ENCODE assay signal across 9 mouse cellular contexts in genomic region chr4:105941785-105942184, GRCm38 (mm10).
DNase-seq lines count a peak whose midpoint lies in the region; ATAC-seq and TF ChIP-seq lines count a peak whose summit lies in the region.
"Had no signal": no experiment of that assay in that cellular context is flagged by ENCODE, and none has a peak within 500 bp of the region (broad histone marks: within the 10 kb centered on the region; RNA-seq: fewer than 3 reads in every experiment).

No protein-coding gene starts in this region.

- H3K27ac ChIP-seq in bone marrow, adult 2 months (ENCODE audit: control insufficient read depth, insufficient read depth, low read depth, low read length, poor library complexity): no peak overlapping the region
- H3K27ac ChIP-seq in embryonic facial prominence, embryonic 15.5 days (replicated peaks): peak overlapping the region; percentile 18; the same call in 1 of the 2 replicates

- peak; percentile 56; the same call in 1 of the 2 replicates for TF ChIP-seq CTCF in bone marrow, adult 2 months (IDR thresholded peaks at IDR 0.05; ENCODE audit: control insufficient read depth, insufficient read depth, low read length)

- no peaks in the 10 kb centered on the region for H3K4me1 ChIP-seq in bone marrow, adult 2 months (ENCODE audit: control insufficient read depth, insufficient read depth, low read length)
- H3K4me1 ChIP-seq in embryonic facial prominence, embryonic 15.5 days: peaks cover 26% of the 10 kb centered on the region

- WGBS in bone marrow, adult 2 months: 42% methylated on average over 7 of the region's 7 CpGs
- WGBS in embryonic facial prominence, embryonic 15.5 days: 28% methylated on average over 7 of the region's 7 CpGs

- H3K4me2 ChIP-seq in embryonic facial prominence, embryonic 15.5 days (replicated peaks): no peak overlapping the region
- H3K4me2 ChIP-seq: limb, embryonic 12.5 days had no signal

- no peak overlapping the region for H3K4me3 ChIP-seq in bone marrow, adult 2 months (replicated peaks; ENCODE audit: control insufficient read depth, low read depth, low read length)
- no peak overlapping the region for H3K4me3 ChIP-seq in embryonic facial prominence, embryonic 15.5 days (replicated peaks)
- H3K4me3 ChIP-seq: limb, embryonic 12.5 days had no signal

- no peaks in the 10 kb centered on the region for H3K36me3 ChIP-seq in embryonic facial prominence, embryonic 15.5 days
- H3K36me3 ChIP-seq: limb, embryonic 12.5 days had no signal

- H3K27me3 ChIP-seq in embryonic facial prominence, embryonic 15.5 days: no peaks in the 10 kb centered on the region
- H3K27me3 ChIP-seq: limb, embryonic 12.5 days had no signal

- DNase-seq in gastrocnemius, adult 18-20 months (ENCODE audit: low spot score): peak; percentile 70
- no peak for DNase-seq in gastrocnemius, adult 8-10 months (ENCODE audit: low spot score in 2 of 2)
- peak; percentile 43 for DNase-seq in 416B (ENCODE audit: low read depth)
- DNase-seq in layer of hippocampus, postnatal 10 days (ENCODE audit: low spot score in 2 of 2): peak; percentile 81 to 84
- peak; percentile 78 for DNase-seq in mesoderm, embryonic 11.5 days (ENCODE audit: low read depth, low spot score)

- ATAC-seq in embryonic facial prominence, embryonic 15.5 days (ENCODE audit: insufficient number of reproducible peaks, low FRiP score, low TSS enrichment, low read depth): no peak
- ATAC-seq in activated CD4-positive, CD25-positive, alpha-beta regulatory T cell, adult 4 months: no peak

- no peak for TF ChIP-seq POLR2A in bone marrow, adult 2 months (IDR thresholded peaks at IDR 0.05; ENCODE audit: borderline replicate concordance, control insufficient read depth, low read depth, low read length)

- no peaks in the 10 kb centered on the region for H3K9me3 ChIP-seq in embryonic facial prominence, embryonic 15.5 days (replicated peaks)
- H3K9me3 ChIP-seq: limb, embryonic 12.5 days had no signal

- no peak overlapping the region for H3K9ac ChIP-seq in embryonic facial prominence, embryonic 15.5 days
- H3K9ac ChIP-seq: limb, embryonic 12.5 days had no signal

Comparison
In these comparisons a context has a peak if more than half of its experiments do, and no peak if none do; other contexts are left out.
1. DNase-seq: peak in gastrocnemius, adult 18-20 months (single experiment), 416B (single experiment), layer of hippocampus, postnatal 10 days (2 of 2) and mesoderm, embryonic 11.5 days (single experiment); none in gastrocnemius, adult 8-10 months (0 of 2).